Mouse (Mus musculus) cerebellum, adult 2 months (tissue): ENCODE results near the gene Ism2.

Source experiments
- CTCF ChIP-seq: fragments of 200-500 bp; IDR thresholded peaks from 2 replicates; pipeline ENCODE4 v1.5.1; 2011; ENCODE audit warnings: low read depth, mild to moderate bottlenecking, control low read depth, low read length, moderate library complexity, borderline replicate concordance; ENCODE audit not compliant: insufficient read depth
- POLR2A ChIP-seq: fragments of 200-500 bp; IDR thresholded peaks from 2 replicates; pipeline ENCODE4 v1.6.1; 2011; ENCODE audit warnings: low read length, control low read depth, borderline replicate concordance; ENCODE audit not compliant: insufficient read depth

DNA sequence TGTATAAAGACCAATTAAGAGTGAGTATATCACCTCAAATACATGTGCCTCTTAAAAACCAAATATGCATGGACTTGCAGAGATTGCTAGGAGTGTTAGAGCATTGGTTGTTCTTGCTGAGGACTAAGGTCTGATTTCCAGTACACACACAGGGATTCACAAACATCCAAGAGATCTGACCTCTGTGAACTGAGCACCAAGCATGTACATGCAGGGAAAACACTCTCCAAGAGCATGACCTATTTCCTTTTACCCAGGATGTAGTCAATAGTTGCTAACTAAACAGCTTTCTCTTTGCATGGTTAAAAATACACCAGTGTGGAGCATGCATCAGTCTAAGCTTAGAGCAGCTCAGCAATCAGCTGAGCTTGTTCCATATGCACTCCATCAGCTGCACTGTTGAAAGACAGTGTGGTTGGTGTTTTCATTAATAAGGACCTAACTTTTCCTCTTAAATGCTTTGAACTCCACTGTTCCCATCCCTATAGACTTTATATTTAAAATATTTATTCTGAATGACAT is 43.6 kb upstream of the Ism2 start:
- TF ChIP-seq CTCF (no peak), POLR2A (no peak)
